Mouse (Mus musculus): ENCODE data around the gene Ftsj1. TPM values are rescaled to one million over a fixed set of nuclear protein-coding genes. Genes with fewer than 3 reads are reported as not detected.

The Ftsj1 gene
- total RNA-seq (2012; rRNA removed) = 19.3 and 20.9 TPM in 2 replicates

DNA sequence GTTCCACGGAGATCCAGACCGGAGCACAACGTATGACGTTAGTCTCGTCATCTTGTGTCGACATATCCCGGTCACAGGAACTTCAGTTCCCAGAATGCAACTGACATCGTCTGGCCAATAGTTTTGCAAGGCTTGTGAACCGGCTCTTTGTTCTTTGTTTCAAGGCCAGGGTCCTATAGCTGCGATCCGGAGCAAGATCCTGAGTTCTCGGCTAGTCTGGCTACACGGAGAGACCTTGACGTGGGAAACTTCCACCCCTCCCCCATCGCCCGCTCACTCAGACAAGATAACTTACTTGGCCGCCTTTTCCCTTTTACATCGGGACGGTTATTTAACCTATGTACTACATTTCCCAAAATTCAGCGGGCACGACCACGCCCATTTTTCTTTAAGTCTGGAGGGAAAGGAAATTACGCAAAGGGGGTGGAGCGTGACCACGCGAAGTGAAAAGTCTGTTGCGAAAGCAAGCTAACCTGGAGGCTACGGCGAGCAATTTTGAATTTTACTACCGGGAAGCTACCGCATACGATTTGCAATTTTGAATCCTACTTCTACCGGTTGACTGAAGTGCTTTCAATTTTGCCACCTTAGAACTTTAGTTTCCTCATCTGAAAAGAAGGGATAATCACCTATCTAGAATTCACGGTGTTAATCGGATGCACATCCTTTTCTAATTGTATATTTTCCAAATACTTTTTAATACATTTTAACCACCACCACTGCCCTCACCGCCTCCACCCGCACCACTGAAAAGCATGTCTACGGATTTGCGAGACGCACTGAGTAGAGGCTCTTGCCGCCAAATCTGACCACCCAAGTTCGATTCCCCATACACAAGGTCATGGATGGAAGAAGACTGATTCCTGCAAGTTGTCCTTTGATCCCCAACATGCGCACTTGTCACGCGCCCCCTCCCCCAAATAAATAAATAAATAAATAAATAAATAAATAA lies at the start of gene Ftsj1:
Gene Ftsj1 (minus strand): TSS at position 73 of the 952 bp plus-strand sequence.
- H3K27ac ChIP-seq (ENCODE audit: insufficient read depth, low read depth, low read length, poor library complexity, severe bottlenecking) = peak within 1 kb of the TSS; percentile 67

DNA sequence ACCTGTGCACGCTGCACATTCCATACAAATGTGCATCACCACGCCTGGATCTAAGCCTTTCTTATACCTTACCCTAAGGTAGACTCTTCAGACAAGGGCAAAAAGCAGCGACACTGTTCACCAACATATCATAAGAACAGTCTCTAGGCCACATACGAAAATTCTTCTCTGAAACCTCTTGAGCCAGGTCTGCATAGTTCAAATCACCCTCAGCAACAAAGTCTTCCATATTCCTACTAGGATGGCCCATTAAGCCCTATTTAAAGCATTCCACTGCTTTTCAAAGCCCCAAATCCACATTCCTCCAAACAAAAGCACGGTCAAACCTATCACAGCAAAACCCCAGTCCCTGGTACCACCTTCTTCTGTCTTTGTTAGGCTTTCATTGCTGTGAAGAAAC lies 36.4 kb upstream of the Ftsj1 start:
- Histone ChIP-seq H3K4me1 (ENCODE audit: control insufficient read depth in 2 of 2, insufficient read depth in 2 of 2, low read length in 2 of 2, poor library complexity in 1 of 2) (no peaks in the 10 kb centered on the region), H3K9ac (ENCODE audit: insufficient read depth, low read depth, low read length, poor library complexity, severe bottlenecking) (no peak overlapping the region), H3K36me3 (ENCODE audit: control insufficient read depth, insufficient read depth, low read length, poor library complexity, severe bottlenecking) (no peaks in the 10 kb centered on the region), H3K4me3 (ENCODE audit: insufficient read depth in 1 of 2, low read depth in 1 of 2, low read length in 2 of 2, poor library complexity in 1 of 2, severe bottlenecking in 1 of 2) (no peak overlapping the region), H3K27ac (ENCODE audit: insufficient read depth, low read depth, low read length, poor library complexity, severe bottlenecking) (no peak overlapping the region), H3K9me3 (ENCODE audit: control insufficient read depth, insufficient read depth, low read depth, low read length) (no peaks in the 10 kb centered on the region)
- in situ Hi-C loops (cut with MboI; ENCODE audit: low sequenced_read_pairs in 2 of 2, unreplicated experiment in 2 of 2) = no loop called here
- peak; percentile 8 for DNase-seq (ENCODE audit: low read depth, low spot score)
- TF ChIP-seq HCFC1 (IDR thresholded peaks at IDR 0.05; ENCODE audit: borderline replicate concordance, insufficient read depth, low read length) (no peak), ZNF384 (IDR thresholded peaks at IDR 0.05; ENCODE audit: low read depth, low read length) (no peak), ZC3H11A (IDR thresholded peaks at IDR 0.05; ENCODE audit: borderline replicate concordance, low read depth, low read length) (no peak), CHD2 (IDR thresholded peaks at IDR 0.05; ENCODE audit: low read depth, low read length) (no peak), MAFK (IDR thresholded peaks at IDR 0.05; ENCODE audit: insufficient read depth, low read depth, low read length) (no peak)

More for the DNA sequence above, at the start of gene Ftsj1:
- Histone ChIP-seq H3K9ac (ENCODE audit: insufficient read depth, low read depth, low read length, poor library complexity, severe bottlenecking) (peak within 1 kb of the TSS; percentile 91), H3K36me3 (ENCODE audit: control insufficient read depth, insufficient read depth, low read length, poor library complexity, severe bottlenecking) (0 out of 2 replicates have a peak, but pooled peaks cover 2% of the 10 kb centered on the region), H3K4me1 (ENCODE audit: control insufficient read depth in 2 of 2, insufficient read depth in 2 of 2, low read length in 2 of 2, poor library complexity in 1 of 2) (0 out of 4 replicates have a peak, but pooled peaks cover 0 to 1% of the 10 kb centered on the region in 2 experiments), H3K9me3 (ENCODE audit: control insufficient read depth, insufficient read depth, low read depth, low read length) (no peaks in the 10 kb centered on the region), H3K4me3 (ENCODE audit: insufficient read depth in 1 of 2, low read depth in 1 of 2, low read length in 2 of 2, poor library complexity in 1 of 2, severe bottlenecking in 1 of 2) (peak within 1 kb of the TSS; percentile 77 to 97)
- in situ Hi-C loops (cut with MboI; ENCODE audit: low sequenced_read_pairs in 2 of 2, unreplicated experiment in 2 of 2) = no loop called here
- peak; percentile 74 for DNase-seq (ENCODE audit: low read depth, low spot score)
- peak; percentile 87 for TF ChIP-seq HCFC1 (IDR thresholded peaks at IDR 0.05; ENCODE audit: borderline replicate concordance, insufficient read depth, low read length)
- no peak for TF ChIP-seq MAFK (IDR thresholded peaks at IDR 0.05; ENCODE audit: insufficient read depth, low read depth, low read length)
- no peak for TF ChIP-seq CHD2 (IDR thresholded peaks at IDR 0.05; ENCODE audit: low read depth, low read length)
- no peak for TF ChIP-seq ZC3H11A (IDR thresholded peaks at IDR 0.05; ENCODE audit: borderline replicate concordance, low read depth, low read length)

DNA sequence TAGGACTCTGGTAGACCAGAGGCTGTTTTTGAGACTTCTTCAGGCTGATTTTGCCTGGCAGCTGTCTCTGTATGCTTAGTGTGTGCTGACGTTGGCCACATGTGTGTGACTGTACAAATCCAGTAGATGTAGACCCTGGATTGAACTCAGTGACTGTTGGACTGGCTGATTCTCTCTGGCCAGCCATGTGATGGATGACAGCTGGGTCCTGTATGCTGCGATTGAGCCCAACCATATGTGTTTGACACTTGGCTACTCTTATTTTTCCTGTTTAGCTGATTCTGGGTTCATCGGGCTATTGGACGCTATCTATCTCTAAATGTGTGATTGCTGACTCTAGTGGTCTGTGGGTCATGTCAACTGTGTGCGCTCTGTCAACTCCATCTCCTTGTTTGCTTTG lies 21.9 kb upstream of the Ftsj1 start:
- DNase-seq (ENCODE audit: low read depth, low spot score) = no peak
- H3K27ac ChIP-seq (ENCODE audit: insufficient read depth, low read depth, low read length, poor library complexity, severe bottlenecking) = no peak overlapping the region
- H3K4me3 ChIP-seq (ENCODE audit: insufficient read depth in 1 of 2, low read depth in 1 of 2, low read length in 2 of 2, poor library complexity in 1 of 2, severe bottlenecking in 1 of 2) = no peak overlapping the region
- H3K9ac ChIP-seq (ENCODE audit: insufficient read depth, low read depth, low read length, poor library complexity, severe bottlenecking) = no peak overlapping the region
- H3K9me3 ChIP-seq (ENCODE audit: control insufficient read depth, insufficient read depth, low read depth, low read length) = no peaks in the 10 kb centered on the region
- H3K4me1 ChIP-seq (ENCODE audit: control insufficient read depth in 2 of 2, insufficient read depth in 2 of 2, low read length in 2 of 2, poor library complexity in 1 of 2) = no peaks in the 10 kb centered on the region
- in situ Hi-C loops (cut with MboI; ENCODE audit: low sequenced_read_pairs in 2 of 2, unreplicated experiment in 2 of 2) = no loop called here
- TF ChIP-seq HCFC1 (IDR thresholded peaks at IDR 0.05; ENCODE audit: borderline replicate concordance, insufficient read depth, low read length) (no peak), ZNF384 (IDR thresholded peaks at IDR 0.05; ENCODE audit: low read depth, low read length) (no peak), CHD2 (IDR thresholded peaks at IDR 0.05; ENCODE audit: low read depth, low read length) (no peak), ZC3H11A (IDR thresholded peaks at IDR 0.05; ENCODE audit: borderline replicate concordance, low read depth, low read length) (no peak), MAFK (IDR thresholded peaks at IDR 0.05; ENCODE audit: insufficient read depth, low read depth, low read length) (no peak)
- no peaks in the 10 kb centered on the region for H3K36me3 ChIP-seq (ENCODE audit: control insufficient read depth, insufficient read depth, low read length, poor library complexity, severe bottlenecking)

DNA sequence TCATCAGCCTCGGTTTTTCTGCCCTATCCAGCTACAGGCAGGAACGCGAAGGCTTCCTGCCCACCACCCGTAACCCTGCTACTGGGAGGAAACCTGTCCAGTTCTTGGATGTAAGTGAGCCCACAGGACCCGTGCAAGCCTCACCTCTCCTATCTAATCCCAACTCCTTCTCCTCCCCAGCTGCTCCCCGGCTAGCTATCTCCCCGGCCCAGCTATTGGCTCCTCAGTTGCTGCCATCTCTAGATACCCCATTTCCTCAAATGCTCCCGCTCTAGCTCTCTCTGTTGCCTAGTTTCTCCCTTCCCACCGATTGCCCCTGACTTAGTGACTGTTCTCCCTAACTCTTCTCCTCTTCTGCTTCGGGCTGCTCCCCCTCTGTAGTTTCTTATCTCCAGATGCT lies 19.8 kb upstream of the Ftsj1 start:
- H3K9ac ChIP-seq (ENCODE audit: insufficient read depth, low read depth, low read length, poor library complexity, severe bottlenecking) = no peak overlapping the region
- in situ Hi-C loops (cut with MboI; ENCODE audit: low sequenced_read_pairs in 2 of 2, unreplicated experiment in 2 of 2) = no loop called here
- H3K9me3 ChIP-seq (ENCODE audit: control insufficient read depth, insufficient read depth, low read depth, low read length) = no peaks in the 10 kb centered on the region
- no peaks in the 10 kb centered on the region for H3K36me3 ChIP-seq (ENCODE audit: control insufficient read depth, insufficient read depth, low read length, poor library complexity, severe bottlenecking)
- H3K4me3 ChIP-seq (ENCODE audit: insufficient read depth in 1 of 2, low read depth in 1 of 2, low read length in 2 of 2, poor library complexity in 1 of 2, severe bottlenecking in 1 of 2) = no peak overlapping the region
- H3K4me1 ChIP-seq (ENCODE audit: control insufficient read depth in 2 of 2, insufficient read depth in 2 of 2, low read length in 2 of 2, poor library complexity in 1 of 2) = no peaks in the 10 kb centered on the region
- H3K27ac ChIP-seq (ENCODE audit: insufficient read depth, low read depth, low read length, poor library complexity, severe bottlenecking) = no peak overlapping the region
- TF ChIP-seq ZC3H11A (IDR thresholded peaks at IDR 0.05; ENCODE audit: borderline replicate concordance, low read depth, low read length) (no peak), HCFC1 (IDR thresholded peaks at IDR 0.05; ENCODE audit: borderline replicate concordance, insufficient read depth, low read length) (no peak), CHD2 (IDR thresholded peaks at IDR 0.05; ENCODE audit: low read depth, low read length) (no peak), ZNF384 (IDR thresholded peaks at IDR 0.05; ENCODE audit: low read depth, low read length) (no peak), MAFK (IDR thresholded peaks at IDR 0.05; ENCODE audit: insufficient read depth, low read depth, low read length) (no peak)
- DNase-seq (ENCODE audit: low read depth, low spot score) = no peak

Data from ES-E14 (cell line).